Mouse (Mus musculus) lung, postnatal 25 days (tissue): ENCODE measurements around the gene Celf3.
A peak's percentile ranks its signal among the peaks of the same experiment; 100 is the strongest.

Experiments
- DNase-seq: peaks from one replicate; pipeline ENCODE4 v3.0.0; 2022; ENCODE audit warnings: low spot score

The Celf3 gene

DNA sequence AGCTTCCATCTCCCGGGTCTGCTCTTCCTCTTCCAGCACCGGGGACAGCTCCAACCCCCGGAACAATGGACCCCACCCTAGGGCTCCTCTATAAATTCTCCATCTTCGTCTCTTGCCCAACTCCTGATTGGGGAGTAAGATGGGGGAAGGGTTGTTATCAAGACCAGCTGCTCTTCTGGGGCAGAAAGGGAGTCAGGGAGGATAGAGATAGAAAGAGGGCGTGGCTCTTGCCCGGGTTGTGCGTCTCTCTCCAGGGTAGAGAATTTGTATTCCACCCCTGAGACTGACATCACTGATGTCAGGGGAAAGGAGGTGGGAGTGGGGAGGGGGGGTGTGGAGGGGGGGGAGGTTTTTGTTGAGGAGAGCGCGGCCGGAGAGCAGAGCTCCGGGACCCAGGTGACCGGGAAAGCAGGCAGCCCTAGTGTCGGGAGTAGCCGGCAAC lies at the start of gene Celf3:
Gene Celf3 (plus strand): TSS at position 315 of the 442 bp plus-strand sequence.
- DNase-seq, result no peak

DNA sequence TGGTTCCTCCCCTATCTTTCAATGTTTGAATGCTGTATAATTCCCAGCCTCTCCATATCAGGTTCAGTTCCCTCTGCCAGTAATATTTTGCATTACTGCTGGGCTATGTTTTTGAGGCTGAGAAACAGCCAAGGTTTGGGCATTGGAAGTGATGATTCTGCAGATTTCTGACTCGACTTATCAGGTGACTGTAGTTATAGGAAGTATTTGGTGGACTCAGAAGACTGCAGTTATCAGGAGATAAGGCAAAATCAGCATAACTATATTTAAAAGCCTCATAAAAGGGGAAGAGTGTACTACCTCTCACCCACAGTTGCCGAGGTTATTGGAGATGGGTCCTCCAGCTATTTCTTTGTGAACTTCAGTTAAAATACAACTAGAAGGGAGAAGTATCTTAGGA lies 47.1 kb upstream of the Celf3 start:
- DNase-seq, result no peak

DNA sequence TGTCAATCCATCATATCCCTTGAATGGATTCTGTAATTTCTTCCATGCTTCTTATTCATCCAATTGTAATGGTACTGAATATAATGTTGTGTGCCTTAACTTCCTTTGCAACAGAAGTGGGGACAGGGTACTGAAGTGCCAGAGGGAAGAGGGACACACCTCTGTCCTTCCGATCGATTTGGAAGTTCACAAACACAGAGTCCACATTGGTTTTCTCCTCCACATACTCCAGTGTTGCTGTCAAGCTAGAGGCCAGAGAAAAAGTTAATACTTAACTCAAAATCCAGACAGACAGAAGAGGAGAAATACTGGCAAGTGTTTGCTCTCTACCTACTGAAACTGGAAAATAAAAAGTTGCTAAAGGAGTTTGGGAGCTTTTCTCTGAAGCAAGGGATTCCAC lies 43.8 kb upstream of the Celf3 start:
- no peak for DNase-seq

DNA sequence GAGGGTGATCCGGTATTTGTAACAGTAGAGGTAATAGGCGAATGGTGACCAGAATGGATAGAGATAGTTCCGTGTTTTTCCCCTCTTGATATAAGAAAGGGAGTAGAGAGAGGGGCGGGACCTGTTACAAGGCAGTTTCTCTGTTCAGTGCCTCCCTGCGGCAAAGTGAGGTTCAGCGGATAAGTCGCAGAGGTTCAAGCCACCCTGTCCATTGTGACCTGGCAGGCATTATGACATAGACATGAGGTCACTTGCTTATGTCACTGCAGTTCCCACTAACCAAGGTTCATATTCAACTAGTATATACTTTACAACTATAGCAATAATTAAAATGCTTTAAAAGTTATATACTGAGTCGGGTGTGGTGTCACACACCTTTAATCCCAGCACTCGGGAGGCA lies 41.7 kb upstream of the Celf3 start:
- DNase-seq, result no peak

DNA sequence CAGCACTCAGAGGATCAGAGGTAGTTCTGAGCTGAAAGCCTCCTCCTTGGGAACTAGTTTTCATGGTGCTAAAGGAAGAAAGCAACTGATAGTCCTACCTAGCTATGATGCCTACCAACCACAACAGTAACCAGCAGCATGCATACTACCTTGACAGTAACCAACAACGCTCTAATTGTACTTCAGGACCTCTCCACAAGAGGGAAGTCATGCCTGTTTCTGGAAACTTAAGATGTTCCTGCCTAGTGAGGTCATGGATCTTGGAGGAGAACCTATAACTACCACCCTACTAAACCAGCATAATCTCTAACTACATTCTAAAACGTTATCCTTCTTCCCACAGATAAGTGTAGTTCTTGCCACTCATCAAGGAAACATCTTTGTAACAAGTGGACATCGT lies 36.9 kb upstream of the Celf3 start:
- DNase-seq, result no peak

DNA sequence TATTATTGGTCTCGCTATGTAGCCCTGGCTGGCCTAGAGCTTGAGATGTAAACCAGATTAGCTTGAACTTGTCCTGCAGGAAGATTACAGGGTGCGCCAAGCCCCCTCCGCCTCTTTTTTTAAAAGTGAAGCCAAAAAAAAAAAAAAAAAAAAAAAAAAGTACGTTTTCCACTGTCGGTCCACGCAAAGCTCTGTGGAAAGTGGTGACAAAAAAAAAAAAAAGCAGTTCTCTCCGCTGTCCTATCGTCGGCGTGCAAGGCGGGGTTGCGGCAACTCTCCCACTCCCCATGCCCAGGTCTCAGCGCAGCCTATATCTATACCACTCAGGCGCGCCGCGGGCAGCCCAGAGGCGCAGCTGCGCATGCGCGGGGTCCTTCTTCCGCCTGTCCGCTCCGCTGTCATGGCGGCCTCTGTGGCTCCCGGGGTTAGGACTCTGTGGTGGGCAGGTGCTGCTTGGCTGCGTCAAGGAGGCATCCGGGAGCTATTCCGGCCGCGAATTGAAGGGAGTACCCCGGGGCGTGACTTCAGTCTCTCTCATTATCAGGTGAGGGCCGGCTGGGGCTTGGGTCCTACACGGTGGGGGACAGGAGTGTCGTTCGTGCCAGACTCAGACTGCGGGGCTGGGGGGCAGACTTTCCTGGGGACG lies 35.0 kb upstream of the Celf3 start, which contains the start of gene Mrpl9:
Gene Mrpl9 (plus strand): TSS at position 368 of the 646 bp plus-strand sequence.
- peak; percentile 91 for DNase-seq

DNA sequence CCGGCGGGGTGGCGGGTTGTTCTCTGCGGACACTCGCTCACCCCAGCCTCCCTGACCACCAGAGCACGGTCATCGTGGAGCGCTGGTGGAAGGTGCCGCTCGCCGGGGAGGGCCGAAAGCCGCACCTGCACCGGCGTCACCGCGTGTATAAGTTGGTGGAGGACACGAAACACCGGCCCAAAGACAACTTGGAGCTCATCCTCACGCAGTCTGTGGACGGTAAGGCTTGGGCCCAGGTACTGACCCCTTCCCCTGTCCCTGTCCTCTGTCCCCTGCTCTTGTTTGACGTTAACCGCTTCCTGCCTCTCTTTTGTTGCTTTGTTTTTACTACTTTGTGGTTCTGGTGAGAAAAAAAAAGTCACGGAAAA lies 34.5 kb upstream of the Celf3 start, which contains the start of gene Oaz3:
Gene Oaz3 (minus strand): TSS at position 319 of the 368 bp plus-strand sequence.
- DNase-seq, result no peak

DNA sequence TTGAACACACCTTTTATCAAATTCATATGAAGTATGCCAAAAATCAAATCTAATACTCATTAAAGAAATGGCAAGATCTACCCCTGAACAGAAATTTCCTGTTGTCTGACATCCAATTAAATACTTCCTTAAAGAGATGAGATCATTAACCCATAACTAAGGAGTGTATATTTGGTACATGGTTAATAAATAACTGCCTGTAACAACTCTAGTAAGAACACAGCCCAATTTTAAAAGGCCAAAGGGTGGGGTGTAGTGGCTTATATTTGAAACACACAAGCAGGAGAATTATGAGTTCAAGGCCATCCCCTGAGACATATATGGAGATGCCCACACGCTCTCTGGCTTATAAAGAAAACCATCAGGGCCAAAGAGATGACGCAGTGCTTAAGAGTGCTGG lies 28.7 kb upstream of the Celf3 start:
- DNase-seq, result no peak

DNA sequence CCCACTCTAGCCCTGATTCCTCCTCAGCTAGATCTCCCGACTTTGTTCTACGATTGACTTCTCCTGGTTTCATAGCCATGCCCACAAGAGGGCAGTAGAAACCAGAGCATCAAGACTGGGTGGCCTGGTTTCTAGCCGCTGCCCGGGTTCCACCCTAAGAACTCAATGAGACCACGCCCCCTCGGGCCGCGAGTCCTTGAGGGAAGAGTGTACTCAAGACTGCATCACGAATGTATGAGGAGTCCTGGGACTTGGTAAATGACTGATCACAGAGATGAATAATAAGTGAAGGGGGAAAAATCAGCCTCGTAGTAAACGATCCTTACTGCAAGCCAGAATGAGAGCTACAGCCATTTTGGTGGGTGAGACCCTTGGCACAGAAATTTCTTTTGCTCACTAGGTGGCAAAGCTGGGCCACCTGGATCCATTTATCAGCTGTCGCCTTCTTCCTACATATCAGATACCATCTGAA lies 21.5 kb upstream of the Celf3 start:
- peak; percentile 87 for DNase-seq

DNA sequence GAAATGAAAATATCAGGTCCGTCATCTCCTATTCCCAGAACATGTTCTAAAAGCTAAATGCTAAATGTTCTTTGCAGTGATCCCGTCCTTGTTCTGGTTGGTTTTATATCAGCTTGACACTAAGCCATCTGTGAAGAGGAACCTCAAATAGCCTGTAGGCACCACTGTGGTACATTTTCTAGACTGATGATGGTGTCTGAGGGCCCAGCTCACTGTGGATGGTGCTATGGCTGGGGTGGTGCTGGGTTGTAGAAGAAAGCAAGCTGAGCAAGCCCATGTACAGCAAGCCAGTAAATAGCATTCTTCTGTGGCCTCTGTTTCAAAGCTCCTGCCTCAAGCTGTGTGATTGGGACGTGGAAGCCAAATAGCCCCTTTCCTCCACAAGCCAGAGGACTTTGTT lies 21.0 kb upstream of the Celf3 start:
- no peak for DNase-seq

DNA sequence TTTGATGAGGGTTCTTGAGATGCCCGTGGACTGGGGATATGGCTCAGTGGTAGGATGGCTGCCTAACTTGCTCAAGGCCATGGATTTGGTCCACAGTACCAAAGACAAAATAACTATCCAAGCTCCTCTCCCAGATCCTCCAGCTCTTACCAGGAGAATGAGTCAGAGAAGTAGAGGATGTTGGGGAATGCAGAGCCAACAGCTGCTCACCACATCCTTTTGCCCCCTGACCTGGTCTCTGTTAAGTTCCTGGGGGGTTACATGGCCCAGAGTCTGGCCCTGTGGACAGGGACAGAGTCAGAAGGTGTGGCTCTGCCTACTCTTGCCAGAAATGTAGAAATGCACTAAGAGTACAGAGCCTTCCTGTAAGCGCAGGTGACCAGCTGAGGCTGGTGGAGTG lies 18.3 kb upstream of the Celf3 start:
- DNase-seq, result no peak

DNA sequence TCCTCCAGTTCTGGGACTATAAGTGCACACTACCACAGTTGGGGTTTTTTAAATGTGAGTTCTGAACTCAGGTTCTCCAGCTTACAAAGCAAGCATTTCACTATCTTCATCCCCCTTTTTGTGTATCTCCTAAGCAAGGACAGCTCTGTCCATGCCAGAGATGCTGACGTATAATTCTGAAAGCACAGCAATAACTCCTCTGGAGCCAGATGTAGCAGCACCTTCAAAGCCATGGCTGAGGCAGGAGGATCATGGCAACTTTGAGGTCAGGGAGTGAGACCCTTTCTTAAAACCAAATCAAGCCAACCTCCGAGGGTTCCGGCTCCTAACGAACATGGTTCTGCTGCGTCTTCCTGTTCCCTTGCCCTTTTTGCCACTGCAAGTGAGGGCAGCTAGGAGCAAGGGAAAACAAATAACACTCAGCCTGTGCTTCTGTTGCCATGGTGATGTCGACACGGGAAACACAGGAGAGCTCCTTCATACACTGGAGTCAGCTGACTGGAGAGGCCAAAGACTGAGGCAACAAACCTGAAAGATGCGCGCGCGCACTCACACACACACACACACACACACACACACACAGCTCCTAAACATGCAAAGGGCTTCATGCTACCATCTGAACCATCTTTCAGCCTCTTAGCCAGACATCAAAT lies 14.0 kb upstream of the Celf3 start:
- peak; percentile 80 for DNase-seq

DNA sequence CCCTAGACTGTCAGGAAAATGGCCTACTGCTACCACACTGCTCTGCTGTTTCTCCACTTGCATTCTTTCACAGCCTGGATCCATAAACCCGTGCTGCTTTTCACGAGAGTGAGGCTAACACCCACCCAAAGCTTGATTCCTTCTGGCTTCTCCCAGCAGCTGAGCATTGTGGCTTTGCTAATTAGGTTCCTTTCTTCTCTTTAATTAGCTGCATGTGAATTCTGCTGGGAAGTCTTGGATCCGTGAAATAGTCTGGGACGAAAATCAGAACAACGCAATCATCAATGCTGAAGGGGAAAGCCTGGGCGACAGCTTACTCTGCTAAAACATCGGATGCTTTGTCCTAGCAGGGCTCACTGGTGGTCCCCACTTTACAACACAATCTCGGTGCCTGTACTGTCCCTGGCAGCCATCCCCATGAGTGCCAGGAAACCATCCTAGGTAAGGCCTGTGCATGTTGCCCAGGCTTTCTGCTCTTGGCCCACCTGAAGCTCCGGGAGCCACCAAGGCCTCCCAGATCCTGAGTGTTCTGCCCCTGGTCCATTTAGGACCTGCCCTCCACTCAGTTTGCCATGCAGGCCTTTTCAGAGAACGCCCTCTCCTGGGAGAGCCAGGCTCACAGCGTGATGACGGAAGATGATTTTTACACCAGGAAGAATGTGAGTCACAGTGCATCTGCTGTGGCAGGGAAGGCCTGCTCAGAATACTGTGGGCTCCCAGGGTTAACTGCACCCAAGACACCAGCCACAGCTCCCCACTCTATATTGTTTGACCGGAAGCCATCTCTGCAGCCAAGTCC lies 12.3 kb upstream of the Celf3 start:
- no peak for DNase-seq

DNA sequence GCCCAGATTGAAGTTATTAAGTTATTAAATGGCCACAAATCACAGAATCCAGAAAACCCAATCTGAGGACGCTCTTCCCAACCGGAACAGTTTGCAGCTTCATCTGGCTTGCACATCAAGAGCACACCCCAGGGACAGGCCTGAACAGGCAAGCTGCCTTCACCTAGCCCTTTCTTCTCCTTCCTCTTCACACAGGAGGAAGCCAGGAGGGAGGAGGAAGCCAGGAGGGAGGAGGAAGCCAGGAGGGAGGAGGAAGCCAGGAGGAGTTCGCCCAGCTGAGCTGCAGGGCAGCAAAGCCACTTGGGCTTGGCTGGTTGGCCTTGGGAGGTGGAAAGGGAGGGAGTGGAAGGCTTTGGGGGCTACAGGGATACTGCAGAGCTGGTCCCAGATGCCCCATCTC lies 9.2 kb upstream of the Celf3 start:
- DNase-seq, result peak; percentile 10

DNA sequence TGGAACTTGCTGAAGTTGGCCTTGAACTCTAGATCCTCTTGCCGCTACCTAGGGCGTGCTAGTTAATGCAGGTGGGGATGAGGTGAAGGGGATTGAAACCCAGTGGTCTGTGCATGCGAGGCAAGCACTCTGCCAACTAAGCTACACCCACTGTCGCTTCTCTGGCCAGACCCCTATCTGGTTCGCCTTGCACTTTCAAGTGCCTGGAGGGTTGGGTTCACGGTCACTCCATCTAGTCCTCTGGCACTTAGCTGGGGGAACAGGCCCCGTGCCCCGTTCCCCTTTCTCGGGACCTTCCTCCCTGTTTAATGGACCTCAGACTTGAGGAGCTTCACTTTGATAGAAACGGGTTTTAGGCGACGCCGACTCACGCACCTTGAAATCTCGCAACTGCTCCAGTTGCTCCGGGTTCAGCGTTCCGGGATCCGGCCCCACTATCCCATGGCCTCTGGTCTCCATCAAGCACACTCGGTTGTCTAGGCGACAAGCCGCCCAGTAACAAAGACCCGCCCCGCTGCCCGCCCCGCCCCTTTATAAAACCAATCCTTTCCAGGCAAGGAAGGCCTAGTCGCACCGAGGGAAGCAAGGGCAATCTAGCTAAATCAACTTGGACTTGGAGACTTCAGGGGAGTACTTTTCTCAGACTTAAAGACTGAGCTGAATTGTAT lies 5.5 kb upstream of the Celf3 start:
- DNase-seq, result peak; percentile 30

DNA sequence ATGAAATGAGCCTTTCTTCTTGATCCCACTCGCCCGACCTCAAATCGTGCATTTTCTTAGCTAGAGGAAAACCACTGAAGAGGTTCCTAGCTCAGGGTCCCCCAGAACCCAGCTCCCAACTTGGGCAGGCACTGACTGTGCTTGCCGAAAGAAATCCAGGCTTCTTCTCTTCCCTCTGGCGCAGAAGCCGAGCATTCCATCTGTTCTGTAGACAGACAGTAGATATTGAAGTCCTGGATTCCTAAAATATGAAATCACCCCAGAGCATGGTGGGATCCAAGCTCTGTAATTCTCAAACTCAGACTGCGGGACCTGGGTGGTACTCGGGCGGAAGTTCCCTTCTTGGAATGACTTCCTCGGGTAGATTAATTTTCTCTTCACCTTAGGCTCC lies 5.0 kb upstream of the Celf3 start:
- no peak for DNase-seq

DNA sequence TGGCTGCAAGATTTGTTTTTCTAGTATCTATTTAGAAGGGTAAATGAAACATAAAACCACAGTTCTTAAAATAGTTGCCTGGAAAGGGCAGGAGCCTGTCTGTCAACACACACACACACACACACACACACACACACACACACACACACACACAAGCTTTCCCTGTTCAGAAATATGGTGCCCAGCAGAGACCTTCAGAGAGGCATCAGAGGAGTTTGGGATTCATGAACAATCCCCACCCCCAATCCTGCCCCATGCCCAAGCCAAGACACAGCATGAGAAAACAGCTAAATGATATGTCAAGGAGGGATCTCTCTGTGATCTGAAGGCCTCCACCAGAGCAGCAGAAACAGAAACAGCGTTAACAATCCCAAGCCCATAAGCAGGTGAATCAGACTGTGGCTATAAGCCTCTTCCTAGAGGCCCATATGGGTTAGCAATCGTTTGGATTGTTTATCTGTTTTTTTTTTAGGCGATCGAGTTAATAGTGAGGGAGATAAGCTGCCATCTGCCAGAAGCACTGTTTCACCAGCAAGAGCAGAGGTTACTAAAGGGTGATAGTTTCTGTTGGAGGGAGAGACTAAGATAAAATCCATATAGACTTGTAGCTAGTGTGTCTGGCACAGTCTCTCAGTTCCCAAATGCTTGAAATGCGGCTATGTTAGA lies 4.4 kb upstream of the Celf3 start:
- DNase-seq, result no peak

DNA sequence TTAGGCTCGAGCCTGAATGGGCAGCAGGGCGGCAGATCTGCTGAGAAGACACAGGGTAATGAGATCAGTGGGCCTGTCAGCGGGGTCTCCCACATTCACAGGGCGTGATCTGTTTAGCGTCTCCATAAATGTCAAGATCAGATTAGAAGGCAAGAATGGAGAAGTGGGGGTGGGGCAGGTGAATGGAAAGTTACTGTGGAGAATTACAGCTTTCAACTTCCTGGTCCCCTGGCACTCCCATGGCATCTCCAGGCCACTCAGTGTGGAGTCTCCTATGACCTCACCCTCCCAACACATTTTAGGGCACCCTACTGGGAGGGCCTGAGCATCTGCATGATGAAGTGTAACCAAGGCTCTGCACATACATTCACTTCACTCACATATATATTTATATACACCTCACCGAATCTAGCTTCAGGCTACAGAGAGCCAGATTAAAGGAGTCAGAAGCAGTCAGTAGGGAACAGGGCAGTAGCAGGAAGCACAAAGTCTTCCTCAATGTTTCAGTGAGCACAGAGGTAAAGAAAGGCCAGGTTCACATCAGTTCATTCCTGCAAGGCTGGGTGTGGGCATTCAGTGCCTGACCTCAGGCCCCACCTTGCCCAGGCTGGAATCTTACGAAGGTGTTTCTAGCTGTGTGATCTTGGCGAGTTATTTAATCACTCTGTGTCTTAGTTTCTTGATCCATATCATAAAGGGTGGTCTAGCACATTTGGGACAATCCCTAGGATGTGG lies 1.6 kb upstream of the Celf3 start:
- peak; percentile 5 for DNase-seq

DNA sequence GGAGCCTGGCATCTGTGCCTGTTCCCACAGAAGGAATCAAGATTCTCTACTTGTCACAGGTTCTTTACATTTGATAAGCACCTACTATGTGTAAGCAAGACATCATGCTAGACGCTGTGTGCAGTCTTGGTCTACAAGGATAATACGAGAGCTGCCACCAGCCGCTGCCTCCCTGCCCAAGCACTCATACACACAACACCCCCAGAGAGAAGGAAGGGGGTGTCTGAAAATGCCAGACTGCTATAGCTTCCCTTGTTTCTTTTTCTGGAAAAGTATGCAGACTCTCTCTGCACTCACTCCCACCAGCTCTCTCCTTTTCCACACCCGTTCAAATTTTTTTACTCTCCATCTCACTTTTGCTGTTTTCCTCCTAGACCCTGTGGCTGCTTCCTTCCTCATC lies 651 bp upstream of the Celf3 start:
- no peak for DNase-seq

DNA sequence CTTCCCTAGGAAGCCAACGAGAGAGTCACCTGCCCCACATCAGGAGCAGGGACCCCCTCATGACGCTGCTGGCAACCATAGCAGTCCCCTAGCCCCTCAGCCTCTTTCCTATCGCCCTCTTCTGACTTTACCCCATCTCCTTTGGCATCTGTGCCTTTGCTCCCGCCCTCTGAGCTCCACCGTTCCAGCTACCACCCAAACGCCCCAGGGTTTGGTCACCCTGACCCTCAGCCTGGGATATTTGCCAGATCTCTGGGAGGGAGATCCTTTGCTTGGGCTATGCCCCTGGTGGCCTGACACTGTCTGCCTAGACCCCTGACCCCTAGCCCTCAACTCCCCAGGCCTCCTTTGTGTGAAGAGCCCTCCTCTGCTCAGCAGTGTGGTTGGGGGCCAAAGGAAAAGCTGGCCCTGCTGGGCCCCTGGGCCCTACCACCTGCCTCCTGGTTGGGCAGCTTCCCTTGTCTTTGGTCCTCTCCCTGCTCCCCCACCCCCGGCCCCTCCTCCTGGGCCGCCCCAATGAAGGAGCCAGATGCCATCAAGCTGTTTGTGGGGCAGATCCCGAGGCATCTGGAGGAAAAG lies 585 bp downstream of the Celf3 start:
- no peak for DNase-seq

DNA sequence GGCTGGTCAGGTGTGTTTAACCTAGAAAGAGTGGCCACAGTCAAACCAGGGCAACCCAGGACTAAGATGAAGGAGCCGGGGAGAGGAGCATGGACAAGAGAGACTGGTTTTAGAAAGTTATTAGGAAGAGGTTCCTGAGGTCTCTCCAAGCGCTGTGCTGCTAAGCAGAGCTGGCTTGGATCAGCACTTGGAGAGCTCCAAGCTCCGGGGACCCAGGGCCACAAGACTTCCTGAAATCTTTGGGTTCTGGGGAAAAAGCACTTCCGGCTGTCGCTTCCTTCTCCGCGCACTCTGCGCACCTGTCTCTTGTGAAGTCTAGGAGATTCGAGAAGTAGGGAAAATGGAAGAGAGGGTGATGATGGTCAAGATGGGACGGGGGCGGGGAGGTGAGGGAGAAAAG lies 1.5 kb downstream of the Celf3 start:
- no peak for DNase-seq
